In genomic region chr5:143031193-143031592, GRCm38 (mm10) we compare ENCODE assay signal across 14 mouse cellular contexts.
DNase-seq lines count a peak whose midpoint lies in the region; ATAC-seq and TF ChIP-seq lines count a peak whose summit lies in the region.
"Had no signal": no experiment of that assay in that cellular context is flagged by ENCODE, and none has a peak within 500 bp of the region (broad histone marks: within the 10 kb centered on the region; RNA-seq: fewer than 3 reads in every experiment).

No protein-coding gene starts in this region.

- DNase-seq in embryonic facial prominence, embryonic 10.5 days (ENCODE audit: low spot score) = no peak
- DNase-seq in kidney, adult 9 months = no peak
- DNase-seq in lung, postnatal 10 days = peak; percentile 49
- no peak for DNase-seq in lung, postnatal 36 days
- DNase-seq in forebrain, postnatal 0 days = no peak
- DNase-seq: adrenal gland, postnatal 36 days; cerebellum, adult 11-12 months had no signal

- no peaks in the 10 kb centered on the region for H3K9me3 ChIP-seq in embryonic facial prominence, embryonic 15.5 days (replicated peaks)
- H3K9me3 ChIP-seq in embryonic facial prominence, embryonic 10.5 days = no peaks in the 10 kb centered on the region
- no peaks in the 10 kb centered on the region for H3K9me3 ChIP-seq in kidney, embryonic 14.5 days (ENCODE audit: control insufficient read depth, low read length)
- H3K9me3 ChIP-seq in stomach, embryonic 15.5 days = no peaks in the 10 kb centered on the region
- H3K9me3 ChIP-seq in forebrain, postnatal 0 days (ENCODE audit: low read length) = no peaks in the 10 kb centered on the region

- no peak for TF ChIP-seq CTCF in forebrain, postnatal 0 days (IDR thresholded peaks at IDR 0.05; ENCODE audit: low read depth)

- WGBS in embryonic facial prominence, embryonic 15.5 days = 69% methylated on average over 4 of the region's 4 CpGs
- WGBS in embryonic facial prominence, embryonic 10.5 days = 73% methylated on average over 4 of the region's 4 CpGs
- WGBS in kidney, embryonic 14.5 days = 18% methylated on average over 4 of the region's 4 CpGs
- WGBS in stomach, embryonic 15.5 days = 41% methylated on average over 4 of the region's 4 CpGs
- 37% methylated on average over 4 of the region's 4 CpGs for WGBS in forebrain, postnatal 0 days

- no peak overlapping the region for H3K9ac ChIP-seq in embryonic facial prominence, embryonic 15.5 days
- no peak overlapping the region for H3K9ac ChIP-seq in kidney, embryonic 14.5 days (ENCODE audit: low read depth, low read length)
- H3K9ac ChIP-seq in stomach, embryonic 15.5 days = no peak overlapping the region
- H3K9ac ChIP-seq in forebrain, postnatal 0 days = no peak overlapping the region
- H3K9ac ChIP-seq: liver, embryonic 14.5 days had no signal

- H3K4me3 ChIP-seq in embryonic facial prominence, embryonic 15.5 days (replicated peaks) = no peak overlapping the region
- H3K4me3 ChIP-seq in embryonic facial prominence, embryonic 10.5 days = no peak overlapping the region
- no peak overlapping the region for H3K4me3 ChIP-seq in kidney, embryonic 14.5 days (ENCODE audit: low read length)
- H3K4me3 ChIP-seq in stomach, embryonic 15.5 days (replicated peaks) = no peak overlapping the region
- H3K4me3 ChIP-seq in forebrain, postnatal 0 days (ENCODE audit: low read depth, low read length) = no peak overlapping the region

- no peak overlapping the region for H3K4me2 ChIP-seq in embryonic facial prominence, embryonic 15.5 days (replicated peaks)
- H3K4me2 ChIP-seq in kidney, embryonic 14.5 days (replicated peaks; ENCODE audit: low read depth, low read length) = no peak overlapping the region
- no peak overlapping the region for H3K4me2 ChIP-seq in stomach, embryonic 15.5 days
- no peak overlapping the region for H3K4me2 ChIP-seq in forebrain, postnatal 0 days (ENCODE audit: low read depth)
- H3K4me2 ChIP-seq: heart, embryonic 11.5 days had no signal

- H3K27ac ChIP-seq in embryonic facial prominence, embryonic 15.5 days (replicated peaks) = 0 out of 2 replicates have a peak overlapping the region, but pooled peaks have one; percentile 39
- no peak overlapping the region for H3K27ac ChIP-seq in embryonic facial prominence, embryonic 10.5 days (replicated peaks)
- peak overlapping the region; percentile 47 for H3K27ac ChIP-seq in kidney, embryonic 14.5 days (ENCODE audit: low read depth, low read length)
- peak overlapping the region; percentile 41 for H3K27ac ChIP-seq in stomach, embryonic 15.5 days
- H3K27ac ChIP-seq in forebrain, postnatal 0 days (ENCODE audit: low read depth, low read length) = no peak overlapping the region
- H3K27ac ChIP-seq: liver, embryonic 14.5 days had no signal

- H3K4me1 ChIP-seq in embryonic facial prominence, embryonic 15.5 days = peaks cover 11% of the 10 kb centered on the region
- peaks cover 28% of the 10 kb centered on the region for H3K4me1 ChIP-seq in embryonic facial prominence, embryonic 10.5 days
- peaks cover 21% of the 10 kb centered on the region for H3K4me1 ChIP-seq in kidney, embryonic 14.5 days (ENCODE audit: control insufficient read depth, insufficient read depth, low read length)
- H3K4me1 ChIP-seq in stomach, embryonic 15.5 days = no peaks in the 10 kb centered on the region
- H3K4me1 ChIP-seq in forebrain, postnatal 0 days (ENCODE audit: insufficient read depth) = no peaks in the 10 kb centered on the region

- no peaks in the 10 kb centered on the region for H3K27me3 ChIP-seq in embryonic facial prominence, embryonic 15.5 days
- no peaks in the 10 kb centered on the region for H3K27me3 ChIP-seq in embryonic facial prominence, embryonic 10.5 days (replicated peaks; ENCODE audit: low read depth, poor library complexity, severe bottlenecking)
- no peaks in the 10 kb centered on the region for H3K27me3 ChIP-seq in kidney, embryonic 14.5 days (ENCODE audit: control insufficient read depth, insufficient read depth, low read length)
- no peaks in the 10 kb centered on the region for H3K27me3 ChIP-seq in stomach, embryonic 15.5 days (replicated peaks)
- no peaks in the 10 kb centered on the region for H3K27me3 ChIP-seq in forebrain, postnatal 0 days (ENCODE audit: insufficient read depth, low read length)

- peaks cover 30% of the 10 kb centered on the region for H3K36me3 ChIP-seq in embryonic facial prominence, embryonic 15.5 days
- peaks cover 50% of the 10 kb centered on the region for H3K36me3 ChIP-seq in embryonic facial prominence, embryonic 10.5 days (replicated peaks)
- H3K36me3 ChIP-seq in kidney, embryonic 14.5 days (ENCODE audit: control insufficient read depth, insufficient read depth, low read length) = peaks cover 28% of the 10 kb centered on the region
- peaks cover 5% of the 10 kb centered on the region for H3K36me3 ChIP-seq in stomach, embryonic 15.5 days
- H3K36me3 ChIP-seq in forebrain, postnatal 0 days (ENCODE audit: insufficient read depth) = peaks cover 15% of the 10 kb centered on the region; the same call in 1 of the 2 replicates

- no peak for ATAC-seq in embryonic facial prominence, embryonic 15.5 days (ENCODE audit: insufficient number of reproducible peaks, low FRiP score, low TSS enrichment, low read depth)
- ATAC-seq in kidney, embryonic 14.5 days (ENCODE audit: low FRiP score, low TSS enrichment) = 0 out of 2 replicates have a peak, but pooled peaks have one; percentile 20
- ATAC-seq in stomach, embryonic 15.5 days (ENCODE audit: insufficient read depth, low FRiP score, low read depth) = no peak
- no peak for ATAC-seq in forebrain, postnatal 0 days
- ATAC-seq: inflammation-experienced regulatory T-cells, adult 6 months; midbrain, embryonic 16.5 days had no signal

Comparison
In these comparisons a context has a peak if more than half of its experiments do, and no peak if none do; other contexts are left out.
1. H3K27ac ChIP-seq: peak in embryonic facial prominence, embryonic 15.5 days (single experiment), kidney, embryonic 14.5 days (single experiment) and stomach, embryonic 15.5 days (single experiment); none in embryonic facial prominence, embryonic 10.5 days (single experiment) and forebrain, postnatal 0 days (single experiment).